Mouse (Mus musculus): ENCODE data around the gene Itga1.

Itga1 gene

DNA sequence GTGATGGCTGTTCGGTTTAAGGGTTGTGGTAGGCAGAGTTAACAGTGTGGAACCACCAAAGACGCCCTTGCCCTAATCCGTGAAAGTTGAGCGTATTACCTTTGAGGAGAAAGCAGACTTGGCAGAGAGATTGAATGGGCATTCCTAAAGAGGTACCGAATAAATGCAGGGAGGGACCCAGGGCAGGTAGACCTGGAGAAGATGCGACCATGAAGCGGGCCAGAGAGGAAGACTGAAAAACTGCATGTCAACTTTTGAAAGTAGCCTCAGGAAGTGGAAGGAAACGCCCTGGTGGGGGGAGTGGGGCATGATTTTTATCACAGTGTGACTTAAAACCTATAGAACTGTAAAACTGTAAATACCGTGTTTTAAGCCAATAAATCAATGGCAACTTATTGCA, 2.4 kb downstream of the Itga1 start:
- in situ Hi-C loops (cut with MboI, MseI) = no loop called here

DNA sequence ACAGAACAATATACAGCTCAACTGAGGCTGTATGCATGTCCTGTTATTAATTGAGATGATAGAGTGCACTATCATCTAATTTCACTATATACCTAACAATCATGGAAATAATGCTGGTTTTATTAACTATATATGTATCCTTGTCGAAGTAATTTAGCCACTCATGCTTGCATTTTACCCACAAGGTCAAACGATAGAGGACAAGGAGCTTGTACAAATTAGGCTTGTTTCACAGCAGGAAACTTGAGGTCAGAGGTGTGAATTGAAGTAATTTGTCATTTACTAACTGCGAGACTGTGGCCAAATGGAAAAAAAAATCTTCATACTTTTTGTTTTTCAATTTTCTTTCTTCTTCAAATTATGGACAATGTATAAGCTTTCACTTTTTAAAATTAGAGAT, 3.5 kb downstream of the Itga1 start:
- in situ Hi-C loops (cut with MboI, MseI) = no loop called here

DNA sequence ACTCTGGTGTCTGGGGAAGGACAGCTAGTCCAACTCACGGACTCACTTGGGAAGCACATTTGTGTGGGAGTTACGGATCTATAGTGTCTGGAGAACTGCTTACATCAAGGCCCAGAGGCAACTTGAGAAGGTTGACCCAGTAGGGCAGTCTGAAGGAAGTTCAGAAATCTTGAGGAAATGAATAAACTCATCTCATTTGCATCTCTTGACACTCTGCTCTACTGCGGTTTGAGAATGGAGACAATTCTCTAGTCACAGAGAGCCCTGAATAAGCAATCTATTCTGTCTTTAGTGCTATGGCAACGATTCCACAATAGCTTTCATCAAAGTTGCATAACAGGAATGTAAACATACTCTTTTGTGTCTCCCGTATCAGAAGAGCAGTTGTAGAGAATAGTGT, 4.8 kb downstream of the Itga1 start:
- in situ Hi-C loops (cut with MboI, MseI) = no loop called here

DNA sequence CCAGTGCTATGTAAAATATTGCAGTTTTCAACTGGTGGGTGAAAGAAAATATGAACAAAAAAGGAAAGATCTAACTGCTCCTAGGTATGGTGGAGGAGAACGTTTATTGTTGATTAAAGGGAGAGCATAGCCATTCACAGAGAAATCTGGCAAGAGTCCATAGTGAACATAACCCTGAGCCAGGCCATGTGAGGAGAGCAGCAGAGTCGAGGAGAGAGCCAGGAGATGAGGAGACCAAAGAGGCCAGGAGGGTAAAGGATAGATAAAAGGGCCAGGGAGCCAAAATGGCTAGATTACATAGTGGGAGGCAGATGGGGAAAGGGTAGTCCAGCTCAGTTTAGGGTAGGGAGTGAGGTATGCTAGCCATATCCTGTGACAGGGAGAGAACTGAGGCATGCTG, 5.5 kb downstream of the Itga1 start:
- in situ Hi-C loops (cut with MboI, MseI) = no loop called here

DNA sequence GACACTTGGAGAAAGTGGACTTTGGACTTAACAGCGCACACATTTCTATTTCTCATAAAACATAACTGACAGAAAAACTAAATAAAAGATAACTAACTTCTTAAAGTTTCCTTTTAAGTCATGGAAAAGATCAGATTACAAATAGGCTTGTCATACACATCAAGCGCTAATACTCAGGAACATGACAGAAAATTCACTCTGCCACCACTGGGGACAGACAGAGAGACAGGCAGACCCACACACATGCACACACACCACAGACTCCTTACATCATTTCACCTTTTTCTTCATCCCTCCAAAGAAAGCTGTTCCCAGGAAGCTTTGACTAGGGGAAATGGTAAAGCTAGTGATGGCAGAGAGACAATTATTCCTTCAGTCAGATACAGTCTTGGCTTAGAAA, 6.4 kb downstream of the Itga1 start:
- in situ Hi-C loops (cut with MboI, MseI) = no loop called here

DNA sequence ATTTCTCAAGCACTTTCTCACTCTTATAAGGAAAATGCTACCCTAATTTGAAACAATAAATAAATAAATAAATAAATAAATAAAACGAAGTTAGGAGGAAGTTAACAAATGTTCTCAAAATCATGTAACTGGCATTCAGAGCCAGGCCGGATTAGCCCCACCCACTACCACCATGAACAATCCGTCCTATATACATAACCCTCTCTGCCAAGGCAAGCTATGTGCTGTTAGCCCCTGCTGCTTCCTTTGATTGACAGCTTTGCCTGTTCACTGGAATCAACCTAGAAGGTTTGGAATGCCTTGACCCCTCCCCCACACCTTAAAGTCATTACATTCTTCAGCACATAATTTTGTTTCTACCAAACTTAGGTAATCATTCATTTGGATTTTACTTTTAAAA, 10.3 kb downstream of the Itga1 start:
- in situ Hi-C loops (cut with MboI, MseI) = no loop called here

DNA sequence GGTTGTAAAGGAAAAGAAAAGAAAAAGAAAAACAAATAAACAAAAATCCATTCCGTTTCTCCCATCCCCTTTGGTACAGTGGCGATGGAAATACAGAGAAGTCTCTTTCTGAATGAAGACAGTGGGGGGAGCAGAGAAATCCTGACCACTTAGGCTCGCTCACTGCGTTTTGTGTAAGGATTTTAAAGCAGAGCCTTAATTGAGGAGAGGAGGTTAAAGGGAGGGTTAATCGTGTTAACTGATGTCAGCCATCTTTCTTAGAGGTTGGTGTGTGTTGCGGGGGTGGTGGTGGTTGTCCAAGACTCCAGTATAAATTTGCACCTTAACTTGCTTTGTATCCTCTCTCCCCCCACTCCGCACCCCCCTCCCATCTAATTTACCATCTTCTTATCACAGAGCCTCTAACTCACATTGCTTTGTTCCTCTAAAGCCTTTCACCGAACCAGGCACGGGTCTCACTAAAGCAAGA, 10.8 kb downstream of the Itga1 start:
- in situ Hi-C loops (cut with MboI, MseI) = no loop called here

DNA sequence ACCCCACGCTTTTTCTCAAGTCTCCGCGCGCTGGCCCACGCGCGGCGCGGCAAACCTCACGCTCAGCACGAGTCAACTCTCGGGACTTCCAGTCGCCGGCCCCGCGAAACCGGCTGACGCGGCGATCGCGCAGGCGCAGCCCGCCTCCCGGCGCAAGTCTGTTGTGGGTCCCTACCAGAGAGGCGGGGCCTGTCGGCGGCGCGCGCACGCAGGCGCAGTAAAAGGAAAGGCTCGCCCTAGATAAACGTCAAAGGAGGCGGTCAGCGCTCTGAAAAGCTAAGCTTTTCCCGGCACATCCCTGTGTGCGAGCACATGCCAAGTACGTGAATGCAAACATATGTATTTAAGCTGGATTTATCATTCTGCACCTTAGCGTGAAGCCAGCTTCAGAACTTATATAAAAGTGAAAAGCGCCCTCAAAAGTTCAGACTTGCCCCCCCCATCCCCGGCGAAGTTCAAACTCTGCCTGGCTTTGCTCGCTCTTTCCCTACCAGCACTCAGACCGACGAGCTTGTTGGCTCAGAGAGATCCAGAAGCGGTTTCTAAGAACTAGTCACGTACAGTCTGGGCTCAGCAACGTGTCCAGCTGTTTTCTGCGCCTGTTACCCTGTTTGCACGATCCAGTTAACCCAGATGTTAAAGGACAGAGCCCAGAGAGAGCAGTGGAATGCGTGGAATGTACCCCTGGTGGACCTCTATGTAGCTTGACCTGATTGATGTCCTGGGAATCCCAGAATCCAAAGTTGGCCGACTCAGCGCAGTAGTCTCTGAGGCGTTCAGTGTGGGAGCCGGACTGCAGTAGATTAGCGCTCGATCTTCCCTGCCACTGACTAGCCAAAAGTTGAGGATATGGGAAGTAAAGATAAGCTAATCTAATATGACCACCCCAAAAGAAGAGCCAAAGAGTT, 11.4 kb downstream of the Itga1 start, which contains the start of gene Pelo:
Gene Pelo, minus strand, starts transcription at position 118 of the 908 bp plus-strand sequence.
- in situ Hi-C loops (cut with MboI, MseI) = no loop called here

DNA sequence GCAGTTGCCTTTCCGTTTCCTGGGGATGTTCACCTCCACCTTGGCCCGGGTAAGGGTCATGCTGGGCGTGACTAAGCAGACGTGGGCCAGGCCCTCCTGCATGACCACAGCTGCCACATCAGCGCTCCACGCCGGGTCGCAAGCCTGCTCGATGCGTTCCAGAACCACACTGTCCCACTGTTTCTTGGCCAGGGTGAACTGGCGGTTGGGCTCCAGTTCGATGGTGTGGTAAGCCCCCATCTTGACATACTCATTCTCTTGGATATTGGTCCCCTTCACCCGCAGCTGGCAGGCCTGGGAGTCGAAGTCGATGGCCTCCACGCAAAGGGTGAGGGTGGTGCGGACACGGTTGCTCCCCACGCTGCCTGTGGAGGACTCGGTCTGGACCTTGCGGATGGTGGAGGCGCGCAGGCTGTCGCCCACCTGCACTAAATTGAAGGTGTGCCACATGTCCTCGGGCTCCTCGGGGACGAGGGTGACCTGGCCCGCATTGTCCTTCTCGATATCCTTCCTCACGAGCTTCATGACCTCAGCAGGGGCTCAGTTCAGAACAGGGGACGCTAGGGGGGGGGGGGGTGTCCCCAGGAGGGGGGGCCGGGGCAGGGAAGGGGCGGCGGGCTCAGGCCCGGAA, 12.3 kb downstream of the Itga1 start:
- in situ Hi-C loops (cut with MboI, MseI) = no loop called here

DNA sequence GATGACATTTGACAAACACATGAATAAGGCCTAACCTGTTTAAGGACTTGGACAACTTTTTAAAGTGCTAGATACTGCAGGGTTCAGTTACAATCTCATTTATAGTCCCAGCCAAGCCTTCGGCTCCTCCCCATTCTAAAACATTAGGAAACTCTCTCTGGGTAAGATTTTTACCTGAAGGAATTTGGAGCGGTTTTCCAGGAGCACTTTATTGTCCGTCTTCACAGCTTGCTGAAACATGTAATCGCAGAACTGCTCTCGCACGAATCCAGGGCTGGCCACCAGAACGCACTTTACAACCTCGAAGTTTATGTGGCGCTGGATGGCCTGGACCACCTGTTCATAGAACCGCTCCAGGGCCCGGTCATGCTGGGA, 12.8 kb downstream of the Itga1 start:
- in situ Hi-C loops (cut with MboI, MseI) = no loop called here

DNA sequence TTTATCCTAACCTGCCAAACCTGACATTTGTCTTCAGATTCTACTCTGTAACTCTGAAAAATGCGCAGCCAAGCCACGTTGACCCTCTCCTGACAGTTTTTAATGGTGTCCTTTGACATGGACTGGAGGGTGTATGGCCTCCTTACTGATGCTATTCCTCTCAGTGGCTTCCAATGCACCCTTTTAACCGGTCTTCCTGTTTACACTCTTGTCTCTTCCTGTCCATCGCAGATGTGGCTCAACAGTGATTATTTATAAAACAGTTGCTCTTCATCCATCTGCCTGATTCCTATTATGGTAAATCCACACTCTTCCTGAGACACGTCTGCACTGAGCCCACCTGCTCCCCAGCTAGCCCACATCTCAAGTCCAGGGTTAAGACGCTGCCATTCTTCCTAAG, 15.8 kb downstream of the Itga1 start:
- in situ Hi-C loops (cut with MboI, MseI) = no loop called here

DNA sequence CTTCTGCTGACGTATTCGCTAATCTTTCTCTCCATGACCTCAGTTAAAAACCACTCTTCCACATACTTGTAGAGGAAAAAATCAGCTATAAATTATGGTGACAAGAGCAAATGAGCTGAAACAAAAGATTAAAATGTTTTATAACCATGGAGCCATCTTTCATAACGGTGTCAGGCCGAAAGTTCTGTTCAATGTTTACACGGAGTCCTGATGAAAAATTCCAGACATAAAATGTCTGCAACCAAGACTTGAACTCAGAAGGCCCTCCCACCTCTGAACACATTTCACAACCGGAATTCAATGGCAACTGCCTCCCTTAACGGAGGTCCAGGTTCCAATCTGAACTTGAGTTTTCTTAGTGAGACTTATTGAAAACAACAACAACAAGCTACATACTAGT, 19.4 kb downstream of the Itga1 start:
- in situ Hi-C loops (cut with MboI, MseI) = no loop called here

DNA sequence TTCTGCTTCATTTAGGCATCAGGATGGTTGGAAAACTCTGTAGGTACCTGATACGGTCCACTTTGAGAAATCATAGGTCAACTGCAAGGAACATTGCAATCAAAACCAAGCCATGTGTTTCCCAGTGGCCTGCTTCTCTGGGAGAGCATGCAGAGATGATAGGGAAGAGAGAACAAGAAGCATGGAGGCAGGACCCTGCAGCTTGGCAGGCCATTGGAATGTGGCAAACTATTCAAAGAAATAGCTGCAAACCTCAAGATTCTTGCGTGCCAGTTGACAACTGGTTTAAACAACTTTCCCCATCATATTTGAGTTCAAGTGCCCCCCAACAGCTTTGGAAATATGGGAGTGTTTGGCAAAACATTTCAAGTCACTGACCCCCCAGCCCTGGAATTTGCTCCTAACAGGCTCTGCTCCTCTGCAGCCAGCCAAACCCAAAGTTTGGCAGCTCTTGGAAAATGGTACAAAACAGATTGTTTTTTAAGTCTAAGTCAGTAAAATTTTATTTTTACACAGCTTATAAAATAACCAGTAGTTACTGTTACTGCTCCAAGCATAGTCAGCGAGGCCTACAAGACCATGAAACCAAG, 21.7 kb downstream of the Itga1 start:
- in situ Hi-C loops (cut with MboI, MseI) = no loop called here

DNA sequence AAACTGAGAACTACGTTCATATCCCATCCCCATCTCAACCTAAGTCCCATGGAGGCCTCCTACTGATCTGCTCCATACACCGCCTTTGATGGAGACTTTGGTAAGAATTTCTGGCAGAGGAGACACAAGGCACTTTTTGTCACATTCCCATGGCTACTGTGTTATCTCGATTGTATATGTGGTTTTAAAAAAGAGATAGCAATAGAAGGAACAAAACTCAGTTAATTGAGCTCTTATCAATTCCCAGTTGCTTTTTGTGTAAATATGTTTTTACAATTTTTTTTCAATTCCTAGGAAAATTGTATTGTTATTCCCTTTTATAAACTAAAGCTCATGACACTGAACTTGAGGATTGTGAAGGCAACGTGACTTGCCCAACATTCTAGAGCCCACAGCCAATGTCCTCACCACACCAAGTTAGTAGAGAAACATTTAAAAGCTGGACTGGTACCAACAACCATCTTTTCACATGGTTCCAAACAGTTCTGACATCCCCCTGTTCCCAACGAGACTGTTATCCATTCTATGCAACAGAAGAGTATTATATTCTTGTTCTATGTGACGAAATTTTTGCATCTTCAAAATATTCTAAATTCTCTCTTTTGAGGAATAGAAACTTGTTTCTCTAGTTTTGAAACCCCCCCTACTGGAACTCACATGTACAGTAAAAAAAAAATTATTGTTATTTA, 22.6 kb downstream of the Itga1 start:
- in situ Hi-C loops (cut with MboI, MseI) = no loop called here

DNA sequence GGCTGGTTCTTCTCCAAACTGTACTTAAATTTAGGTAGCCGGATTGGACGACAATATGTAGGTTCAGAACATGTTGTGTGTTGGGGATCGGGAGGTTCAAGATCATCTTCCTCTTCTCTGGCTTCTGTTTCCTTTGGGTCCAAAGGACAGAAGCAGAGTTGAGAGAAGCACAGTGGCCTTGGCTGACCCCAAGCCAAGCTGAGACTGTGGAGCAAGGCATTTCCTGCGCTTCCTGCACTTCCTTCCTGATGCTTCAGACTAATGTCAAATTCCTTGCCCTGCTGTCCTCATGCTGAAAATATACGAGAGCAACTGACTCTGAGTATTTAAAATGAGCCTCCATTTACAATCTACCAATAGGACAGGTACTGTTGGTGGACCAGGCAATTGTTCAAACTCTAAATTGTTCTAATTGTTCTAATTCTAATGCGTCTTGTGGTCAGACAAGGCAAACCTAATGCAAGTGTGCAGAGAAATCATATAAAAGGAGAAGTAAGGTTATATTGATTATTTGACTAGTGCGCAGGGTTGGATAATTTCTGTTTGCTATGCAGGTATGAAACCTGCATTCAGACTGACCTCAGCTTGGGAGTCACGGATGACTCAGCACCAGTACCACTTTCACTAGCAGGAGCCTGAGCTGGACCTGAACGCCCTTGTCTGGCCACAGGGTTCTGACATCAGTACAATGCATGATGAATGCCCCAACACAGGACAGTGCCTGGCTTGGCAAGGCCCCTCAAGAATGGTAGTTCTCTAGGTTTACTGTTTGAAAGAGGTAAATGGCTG, 24.2 kb downstream of the Itga1 start:
- in situ Hi-C loops (cut with MboI, MseI) = no loop called here

DNA sequence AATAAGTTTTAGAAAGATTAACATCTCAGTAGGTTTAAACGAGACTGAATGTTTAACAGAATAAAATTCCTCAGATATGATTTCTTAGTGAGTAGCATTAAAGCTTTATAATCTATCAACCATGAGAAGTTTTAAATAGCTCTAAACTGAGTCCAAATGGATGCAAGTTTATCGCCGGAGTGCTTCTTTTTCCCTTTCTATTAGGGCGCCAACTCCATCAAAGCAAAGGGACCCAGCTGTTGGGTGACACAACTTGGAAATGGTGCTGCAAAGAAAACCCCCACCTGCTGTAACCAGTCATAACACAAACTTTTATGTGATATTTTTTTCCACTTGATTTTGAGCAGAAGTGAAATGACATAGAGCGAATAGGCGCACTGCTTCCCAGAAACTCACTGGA, 29.4 kb downstream of the Itga1 start:
- in situ Hi-C loops (cut with MboI, MseI) = no loop called here

DNA sequence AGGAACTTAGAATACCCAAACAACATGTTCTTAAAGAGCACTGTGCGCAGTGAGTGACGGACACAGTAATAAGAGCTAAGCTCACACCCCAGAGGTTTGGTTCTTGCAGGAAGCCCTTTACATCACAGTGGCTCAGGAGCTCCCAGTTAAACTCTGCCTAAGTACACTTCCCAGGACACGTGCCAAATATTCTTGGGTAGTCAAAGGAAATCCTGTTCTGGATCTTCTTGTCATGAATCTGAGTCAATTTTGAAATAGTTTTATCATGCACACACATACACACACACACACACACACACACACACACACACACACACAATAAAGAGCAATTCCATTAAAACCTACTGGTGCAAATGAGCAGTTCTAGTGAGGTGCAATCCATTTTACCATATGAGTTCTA, 30.3 kb downstream of the Itga1 start:
- in situ Hi-C loops (cut with MboI, MseI) = no loop called here

DNA sequence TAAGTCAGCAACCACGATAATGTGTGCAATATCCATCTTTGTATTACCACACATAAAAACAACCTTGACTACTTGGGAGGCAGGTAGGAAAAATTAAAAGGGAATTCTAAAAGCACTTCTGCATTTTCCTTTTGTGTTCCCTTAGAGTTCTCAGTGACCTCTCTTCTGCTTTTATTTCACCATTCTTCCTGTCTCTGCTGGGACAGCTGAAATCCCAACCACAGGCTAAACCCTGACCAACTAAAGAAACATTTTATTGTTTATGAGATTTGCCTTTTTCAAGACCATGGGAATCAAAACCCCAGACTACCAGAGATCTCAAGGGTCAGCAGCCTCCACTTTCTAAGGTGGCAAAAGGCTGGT, 33.8 kb downstream of the Itga1 start:
- in situ Hi-C loops (cut with MboI, MseI) = no loop called here

DNA sequence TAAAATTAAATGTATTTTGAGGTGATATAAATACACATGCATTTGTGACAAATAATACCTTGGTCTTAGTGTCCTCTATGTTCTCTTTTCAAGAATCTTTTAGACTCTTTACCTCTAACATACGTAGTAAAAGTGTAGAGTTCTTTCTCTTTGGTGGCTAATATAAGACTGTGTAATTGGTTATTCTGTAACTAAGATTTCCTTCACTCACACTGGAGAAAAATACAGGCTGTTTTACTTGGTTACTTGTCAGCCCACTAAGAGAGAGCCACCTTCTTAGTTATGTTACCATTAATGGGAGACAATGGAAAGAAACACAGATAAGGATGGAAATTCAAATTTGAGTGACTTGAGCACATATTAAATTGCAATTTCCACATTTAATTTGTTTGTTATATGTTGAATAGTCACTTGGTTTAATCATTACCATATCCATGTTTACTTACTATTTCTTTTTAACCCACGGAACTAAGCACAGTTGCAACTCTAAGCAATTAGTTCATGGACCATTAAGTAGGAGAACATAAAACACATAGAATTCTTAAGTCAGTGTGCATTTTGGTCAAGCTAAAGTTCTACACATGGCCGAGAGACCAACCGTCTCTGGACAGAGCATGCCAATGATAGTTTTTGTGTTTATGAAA, 34.3 kb downstream of the Itga1 start:
- in situ Hi-C loops (cut with MboI, MseI) = no loop called here

DNA sequence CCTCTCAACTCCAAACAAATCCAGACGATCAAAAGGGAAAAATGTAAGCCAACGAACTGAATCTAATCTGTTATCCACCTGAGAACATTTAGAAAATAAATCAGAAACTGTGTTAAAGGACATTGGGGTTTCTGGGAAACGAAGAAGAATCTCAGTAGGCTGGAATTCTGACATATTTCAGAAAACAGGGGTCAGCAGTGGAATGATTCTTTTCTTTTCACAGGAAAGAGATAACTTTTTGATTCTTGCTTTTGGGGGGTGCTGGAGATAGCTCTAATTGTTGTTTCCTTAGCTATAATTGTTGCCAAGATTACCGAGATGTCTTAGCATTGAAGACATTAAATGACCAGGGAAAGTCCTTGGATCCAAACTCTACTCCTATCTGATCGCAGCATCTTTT, 44.2 kb downstream of the Itga1 start:
- in situ Hi-C loops (cut with MboI, MseI) = no loop called here

DNA sequence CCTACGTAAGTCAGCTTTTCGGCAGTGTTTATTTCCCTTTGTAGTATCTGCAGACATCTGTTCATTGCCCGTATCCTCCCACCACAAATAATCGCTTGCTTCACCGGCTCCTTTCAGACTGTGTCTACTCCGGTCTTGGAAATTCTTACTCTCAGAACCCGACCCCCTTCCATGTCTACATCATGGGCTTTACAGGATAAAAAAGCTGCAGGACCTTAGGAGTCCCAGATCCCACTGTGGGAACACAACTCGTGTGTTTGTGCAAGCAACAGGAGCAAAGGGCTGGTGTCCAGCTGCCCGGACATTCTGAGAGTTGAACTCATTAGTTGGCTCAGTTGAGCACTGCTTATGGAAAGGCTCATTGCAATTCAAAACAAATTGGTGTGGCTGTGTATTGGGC, 47.0 kb downstream of the Itga1 start:
- in situ Hi-C loops (cut with MboI, MseI) = no loop called here

Data from T-helper 1 cell (primary cell).